Mouse (Mus musculus) intestine, embryonic 14.5 days (tissue): Measurements from ENCODE around the gene Nek8. TPM values are rescaled to one million over a fixed set of nuclear protein-coding genes. Genes with fewer than 3 reads are reported as not detected.

Experiments used
- ATAC-seq: fragments of 200-750 bp; cut with Nextera tagmentation; replicated peaks from 2 replicates; pipeline ENCODE4 v1.8.0; 2017; ENCODE audit warnings: low read depth, moderate number of reproducible peaks, moderate TSS enrichment, moderate library complexity; ENCODE audit not compliant: low FRiP score, low TSS enrichment
- DNase-seq: peaks from one replicate; pipeline ENCODE4 v3.0.0-alpha.2; 2018; ENCODE audit warnings: low spot score
- H3K27ac ChIP-seq: fragments of 300-500 bp; sonication (generic); 2 replicates; pipeline ENCODE4 v1.5.1; 2014; ENCODE audit warnings: low read depth, mild to moderate bottlenecking, control low read depth
- H3K27me3 ChIP-seq: fragments of 300-500 bp; sonication (generic); replicated peaks from 2 replicates; pipeline ENCODE4 v1.6.1; 2014; ENCODE audit warnings: low read length, control low read depth; ENCODE audit not compliant: control insufficient read depth, insufficient read depth
- H3K36me3 ChIP-seq: fragments of 300-500 bp; sonication (generic); 2 replicates; pipeline ENCODE4 v1.6.1; 2014; ENCODE audit warnings: low read length, control low read depth; ENCODE audit not compliant: control insufficient read depth, insufficient read depth
- H3K4me1 ChIP-seq: fragments of 300-500 bp; sonication (generic); replicated peaks from 2 replicates; pipeline ENCODE4 v1.6.1; 2014; ENCODE audit warnings: low read length, control low read depth, mixed read lengths; ENCODE audit not compliant: control insufficient read depth, insufficient read depth
- H3K4me2 ChIP-seq: fragments of 300-500 bp; sonication (generic); 2 replicates; pipeline ENCODE4 v1.6.1; 2014; ENCODE audit warnings: low read length
- H3K4me3 ChIP-seq: fragments of 300-500 bp; sonication (generic); 2 replicates; pipeline ENCODE4 v1.5.1; 2014; ENCODE audit warnings: low read depth, low read length, control low read depth, mixed read lengths
- H3K9ac ChIP-seq: fragments of 300-500 bp; sonication (generic); 2 replicates; pipeline ENCODE4 v1.6.1; 2014; ENCODE audit warnings: mild to moderate bottlenecking, low read length
- H3K9me3 ChIP-seq: fragments of 300-500 bp; sonication (generic); 2 replicates; pipeline ENCODE4 v1.6.1; 2016; ENCODE audit warnings: low read length, control low read depth; ENCODE audit not compliant: control insufficient read depth
- WGBS: fragments of 180-500 bp; shearing (Covaris S2); extraction: QIAGEN DNeasy Blood & Tissue Kit; methylation state at CpG from one replicate; pipeline ENCODE4 v1.1.7; 2014; 5-methylcytosine and 5-hydroxymethylcytosine counted together
- polyA plus RNA-seq: library from polyadenylated mRNA; unstranded; fragments of >200 nt; fragmentation: Nextera tagmentation; extraction: Ambion mirVana; gene quantifications from 2 replicates; pipeline ENCODE4 v1.2.1, GENCODE M21; 2014

Nek8 gene
- polyA plus RNA-seq, 1 experiment from 2014 or later = 15.4 TPM

- 78% methylated on average over 3 of the region's 3 CpGs for WGBS
- no peak overlapping the region for H3K9ac ChIP-seq
- no peaks in the 10 kb centered on the region for H3K9me3 ChIP-seq
- H3K4me2 ChIP-seq = no peak overlapping the region
- ATAC-seq (no peak), DNase-seq (no peak)
- no peaks in the 10 kb centered on the region for H3K36me3 ChIP-seq
- H3K27ac ChIP-seq = no peak overlapping the region
- H3K27me3 ChIP-seq = no peaks in the 10 kb centered on the region
- H3K4me1 ChIP-seq = no peaks in the 10 kb centered on the region
- H3K4me3 ChIP-seq = no peak overlapping the region
Observed at GRCm38 (mm10) chr11:78134344-78134743, 42.1 kb downstream of the Nek8 start.

- Histone ChIP-seq H3K27ac (no peak overlapping the region), H3K4me3 (no peak overlapping the region), H3K4me1 (no peaks in the 10 kb centered on the region), H3K9me3 (no peaks in the 10 kb centered on the region), H3K4me2 (no peak overlapping the region), H3K36me3 (no peaks in the 10 kb centered on the region), H3K9ac (no peak overlapping the region), H3K27me3 (no peaks in the 10 kb centered on the region)
- DNase-seq (no peak), ATAC-seq (no peak)
- WGBS = 91% methylated on average over 6 of the region's 6 CpGs
Observed at GRCm38 (mm10) chr11:78133915-78134314, 42.6 kb downstream of the Nek8 start.

GRCm38 (mm10) chr11:78129458-78129857 is 47.0 kb downstream of the Nek8 start:
- H3K4me1 ChIP-seq = no peaks in the 10 kb centered on the region; the same call in 1 of the 2 replicates

GRCm38 (mm10) chr11:78126739-78127138 is 49.7 kb downstream of the Nek8 start:
- WGBS = 75% methylated on average over 4 of the region's 4 CpGs
- no peak for ATAC-seq
- no peak for DNase-seq
- Histone ChIP-seq H3K9ac (no peak overlapping the region), H3K27me3 (no peaks in the 10 kb centered on the region), H3K9me3 (no peaks in the 10 kb centered on the region), H3K4me3 (no peak overlapping the region), H3K4me1 (no peaks in the 10 kb centered on the region; the same call in 1 of the 2 replicates), H3K27ac (no peak overlapping the region), H3K4me2 (no peak overlapping the region), H3K36me3 (no peaks in the 10 kb centered on the region)

More at GRCm38 (mm10) chr11:78129458-78129857, 47.0 kb downstream of the Nek8 start:
- Histone ChIP-seq H3K27ac (no peak overlapping the region), H3K36me3 (no peaks in the 10 kb centered on the region), H3K4me3 (no peak overlapping the region), H3K9ac (no peak overlapping the region), H3K27me3 (no peaks in the 10 kb centered on the region), H3K9me3 (no peaks in the 10 kb centered on the region), H3K4me2 (no peak overlapping the region)
- WGBS = 67% methylated on average over 8 of the region's 8 CpGs
- ATAC-seq = no peak
- no peak for DNase-seq

- Histone ChIP-seq H3K9ac (no peak overlapping the region), H3K4me1 (peaks cover 3% of the 10 kb centered on the region; the same call in 1 of the 2 replicates), H3K4me3 (no peak overlapping the region), H3K36me3 (no peaks in the 10 kb centered on the region), H3K27ac (no peak overlapping the region), H3K9me3 (no peaks in the 10 kb centered on the region), H3K27me3 (no peaks in the 10 kb centered on the region), H3K4me2 (no peak overlapping the region)
- WGBS = 73% methylated on average over 6 of the region's 6 CpGs
- no peak for ATAC-seq
- no peak for DNase-seq
Observed at GRCm38 (mm10) chr11:78125691-78126090, 50.8 kb downstream of the Nek8 start.

- Histone ChIP-seq H3K4me2 (no peak overlapping the region), H3K4me3 (no peak overlapping the region), H3K27me3 (no peaks in the 10 kb centered on the region), H3K9me3 (no peaks in the 10 kb centered on the region), H3K27ac (no peak overlapping the region), H3K36me3 (no peaks in the 10 kb centered on the region), H3K9ac (no peak overlapping the region), H3K4me1 (peaks cover 10% of the 10 kb centered on the region)
- no peak for DNase-seq
- ATAC-seq = no peak
Observed at GRCm38 (mm10) chr11:78123782-78124181, 52.7 kb downstream of the Nek8 start.

GRCm38 (mm10) chr11:78122815-78123214 is 53.7 kb downstream of the Nek8 start:
- WGBS = 92% methylated on average over 4 of the region's 4 CpGs
- DNase-seq = no peak
- no peaks in the 10 kb centered on the region for H3K27me3 ChIP-seq
- no peak overlapping the region for H3K4me3 ChIP-seq
- no peak overlapping the region for H3K27ac ChIP-seq
- H3K4me2 ChIP-seq = no peak overlapping the region
- H3K9me3 ChIP-seq = no peaks in the 10 kb centered on the region
- no peak overlapping the region for H3K9ac ChIP-seq
- ATAC-seq = no peak
- peaks cover 10% of the 10 kb centered on the region; the same call in 1 of the 2 replicates for H3K4me1 ChIP-seq
- H3K36me3 ChIP-seq = no peaks in the 10 kb centered on the region

GRCm38 (mm10) chr11:78121176-78121575 is 55.3 kb downstream of the Nek8 start:
- Histone ChIP-seq H3K36me3 (no peaks in the 10 kb centered on the region), H3K9me3 (no peaks in the 10 kb centered on the region), H3K4me2 (no peak overlapping the region), H3K27me3 (no peaks in the 10 kb centered on the region), H3K4me1 (peaks cover 15% of the 10 kb centered on the region; the same call in 1 of the 2 replicates), H3K9ac (no peak overlapping the region), H3K4me3 (no peak overlapping the region), H3K27ac (no peak overlapping the region)
- ATAC-seq (no peak), DNase-seq (no peak)
- WGBS = 55% methylated on average over 5 of the region's 5 CpGs

GRCm38 (mm10) chr11:78119898-78120297 is 56.6 kb downstream of the Nek8 start:
- 73% methylated on average over 8 of the region's 8 CpGs for WGBS
- ATAC-seq (no peak), DNase-seq (no peak)
- Histone ChIP-seq H3K27me3 (no peaks in the 10 kb centered on the region), H3K9me3 (no peaks in the 10 kb centered on the region), H3K36me3 (no peaks in the 10 kb centered on the region), H3K4me3 (no peak overlapping the region), H3K27ac (no peak overlapping the region), H3K9ac (no peak overlapping the region), H3K4me2 (no peak overlapping the region), H3K4me1 (peaks cover 17% of the 10 kb centered on the region; the same call in 1 of the 2 replicates)
